Mouse (Mus musculus) cerebellum, adult 18-20 months (tissue): ENCODE measurements at regions not wholly inside any gene's neighbourhood (a gene's known extent, or its start where the extent isn't known, plus 50 kb on each side); places are given as distances from the start of the nearest gene placed in this dataset.

ENCODE experiments used
- DNase-seq, 2 experiments: peaks; one replicate each; pipeline ENCODE4 v3.0.0; 2021

- peak; percentile 20 to 46 for DNase-seq
Observed at GRCm38 (mm10) chr6:121560852-121561251, 74.3 kb upstream of the A2m start.

- peak; percentile 8 to 20 for DNase-seq
Observed at GRCm38 (mm10) chr6:121560393-121560793, 74.8 kb upstream of the A2m start.

GRCm38 (mm10) chr6:121556481-121556880 is 78.7 kb upstream of the A2m start:
- peak in 1 of 2 experiments; percentile 10 for DNase-seq

- DNase-seq: no peak
Observed at GRCm38 (mm10) chr6:121553501-121554132, 80.1 kb upstream of the Iqsec3 start.

- no peak for DNase-seq
Observed at GRCm38 (mm10) chr6:121533521-121533920, 60.0 kb upstream of the Iqsec3 start.

- DNase-seq: peak; percentile 22 to 62
Observed at GRCm38 (mm10) chr6:121532926-121533325, 59.4 kb upstream of the Iqsec3 start.

GRCm38 (mm10) chr6:121531825-121532389 is 58.4 kb upstream of the Iqsec3 start:
- DNase-seq: no peak

GRCm38 (mm10) chr6:121527281-121527680 is 53.8 kb upstream of the Iqsec3 start:
- DNase-seq: no peak

GRCm38 (mm10) chr6:121526121-121526520 is 52.6 kb upstream of the Iqsec3 start:
- no peak for DNase-seq

- no peak for DNase-seq
Observed at GRCm38 (mm10) chr6:121524613-121524970, 51.1 kb upstream of the Iqsec3 start.

GRCm38 (mm10) chr6:121523882-121524612 is 50.6 kb upstream of the Iqsec3 start:
- DNase-seq: no peak
